Mouse (Mus musculus) midbrain, embryonic 15.5 days (tissue): ENCODE data around the gene Cdc42ep3. TPM values are rescaled to one million over a fixed set of nuclear protein-coding genes. Genes with fewer than 3 reads are reported as not detected.

ENCODE experiments used
- ATAC-seq: fragments of 200-750 bp; cut with Nextera tagmentation; replicated peaks from 2 replicates; pipeline ENCODE4 v1.8.0; 2017; ENCODE audit warnings: moderate TSS enrichment
- H3K27ac ChIP-seq: fragments of 300-500 bp; sonication (generic); 2 replicates; pipeline ENCODE4 v1.5.1; 2015; ENCODE audit warnings: mild to moderate bottlenecking, inconsistent platforms
- H3K27me3 ChIP-seq: fragments of 300-500 bp; sonication (generic); replicated peaks from 2 replicates; pipeline ENCODE4 v1.6.1; 2015; ENCODE audit warnings: inconsistent platforms
- H3K36me3 ChIP-seq: fragments of 300-500 bp; sonication (generic); replicated peaks from 2 replicates; pipeline ENCODE4 v1.6.1; 2015; ENCODE audit warnings: inconsistent platforms
- H3K4me1 ChIP-seq: fragments of 300-500 bp; sonication (generic); 2 replicates; pipeline ENCODE4 v1.6.1; 2015; ENCODE audit warnings: inconsistent platforms
- H3K4me2 ChIP-seq: fragments of 300-500 bp; sonication (generic); 2 replicates; pipeline ENCODE4 v1.6.1; 2015; ENCODE audit warnings: inconsistent platforms, mild to moderate bottlenecking, moderate library complexity
- H3K4me3 ChIP-seq: fragments of 300-500 bp; sonication (generic); 2 replicates; pipeline ENCODE4 v1.5.1; 2015; ENCODE audit warnings: mild to moderate bottlenecking, inconsistent platforms
- H3K9ac ChIP-seq: fragments of 300-500 bp; sonication (generic); 2 replicates; pipeline ENCODE4 v1.6.1; 2015; ENCODE audit warnings: mild to moderate bottlenecking, inconsistent platforms
- H3K9me3 ChIP-seq: fragments of 300-500 bp; sonication (generic); 2 replicates; pipeline ENCODE4 v1.6.1; 2016; ENCODE audit warnings: inconsistent platforms
- WGBS: fragments of 180-500 bp; shearing (Covaris S2); methylation state at CpG from one replicate; pipeline ENCODE4 v1.1.7; 2015; ENCODE audit warnings: mixed read lengths; 5-methylcytosine and 5-hydroxymethylcytosine counted together
- polyA plus RNA-seq: library from polyadenylated mRNA; unstranded; fragments of >200 nt; fragmentation: Nextera tagmentation; extraction: Ambion mirVana; gene quantifications from 2 replicates; pipeline ENCODE4 v1.2.1, GENCODE M21; 2015

The Cdc42ep3 gene
- polyA plus RNA-seq, 1 experiment from 2014 or later, result 48.5 TPM

DNA sequence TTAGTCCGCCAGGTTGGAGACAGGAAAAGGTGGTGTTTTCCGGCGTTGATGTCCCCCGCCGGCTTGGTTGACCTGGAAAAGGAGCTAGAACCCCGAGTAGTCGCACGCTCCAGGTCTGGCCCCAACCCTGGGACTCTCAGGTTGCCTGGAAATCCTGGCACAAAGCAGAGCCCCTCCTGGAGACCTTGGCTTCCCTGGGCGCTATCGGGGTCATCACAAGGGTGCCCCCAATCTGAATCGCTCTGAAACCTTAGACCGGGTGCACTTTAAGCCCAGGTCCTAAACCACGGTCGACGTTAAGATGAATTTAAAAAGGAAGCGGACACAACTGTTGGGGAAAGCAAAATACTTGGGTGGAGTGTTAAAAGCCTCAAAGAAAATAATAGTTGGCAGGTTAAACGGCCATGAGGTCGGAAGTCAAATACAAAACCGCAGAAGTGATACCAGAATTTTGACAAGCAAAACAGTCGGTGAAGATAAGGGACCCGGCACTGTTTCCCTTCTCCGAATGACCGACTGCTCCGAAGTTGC is 1.2 kb upstream of the Cdc42ep3 start:
- H3K4me1 ChIP-seq, result peaks cover 29% of the 10 kb centered on the region
- H3K4me3 ChIP-seq, result peak overlapping the region; percentile 85
- peak overlapping the region; percentile 95 for H3K27ac ChIP-seq
- 0 out of 2 replicates have a peak, but pooled peaks cover 4% of the 10 kb centered on the region for H3K27me3 ChIP-seq
- peak overlapping the region; percentile 81 for H3K9ac ChIP-seq
- no peaks in the 10 kb centered on the region for H3K9me3 ChIP-seq
- no peaks in the 10 kb centered on the region for H3K36me3 ChIP-seq
- H3K4me2 ChIP-seq, result peak overlapping the region; percentile 81
- peak; percentile 57 for ATAC-seq
- WGBS, result 8% methylated on average over 24 of the region's 24 CpGs

DNA sequence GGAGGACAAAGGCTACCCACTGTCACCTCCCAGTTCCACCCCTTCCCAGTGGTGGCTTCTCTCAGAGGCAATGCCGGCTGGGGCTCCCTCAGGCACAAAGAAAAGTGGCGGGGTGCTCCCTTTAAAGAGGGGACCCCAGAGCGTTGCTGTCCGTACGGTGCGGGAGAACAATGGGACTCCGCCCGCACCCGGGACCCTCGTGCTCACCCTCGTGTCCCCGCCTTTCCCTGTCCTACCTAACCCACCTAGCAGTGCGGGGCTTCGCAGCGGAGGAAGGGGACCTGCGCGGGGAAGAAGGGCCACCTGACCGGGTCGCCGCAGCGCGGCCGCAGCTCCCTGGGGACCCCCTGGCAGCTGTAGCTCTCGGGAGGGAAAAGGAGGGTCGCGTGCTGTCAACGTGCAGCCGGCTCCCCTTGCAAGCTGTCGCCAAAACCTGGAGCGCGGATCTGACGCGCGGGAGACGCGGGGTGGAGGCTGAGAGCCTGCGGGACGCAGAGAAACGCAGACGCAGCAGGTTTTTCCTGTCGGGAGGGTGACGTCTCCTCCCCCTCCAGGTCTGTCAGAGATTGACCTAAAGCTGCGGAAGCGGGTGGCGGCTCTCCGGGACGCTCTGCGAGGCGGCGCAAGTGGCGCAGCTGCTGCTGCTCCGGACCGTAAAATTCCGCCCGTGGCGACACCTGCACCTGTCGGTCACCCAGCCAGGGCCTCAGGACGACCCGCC is 540 bp upstream of the Cdc42ep3 start:
- H3K27me3 ChIP-seq, result 0 out of 2 replicates have a peak, but pooled peaks cover 4% of the 10 kb centered on the region
- ATAC-seq, result peak; percentile 87
- H3K9ac ChIP-seq, result peak overlapping the region; percentile 81
- no peaks in the 10 kb centered on the region for H3K36me3 ChIP-seq
- no peaks in the 10 kb centered on the region for H3K9me3 ChIP-seq
- peak overlapping the region; percentile 85 for H3K4me3 ChIP-seq
- under 1% methylated on average over 58 of the region's 59 CpGs for WGBS
- peaks cover 35% of the 10 kb centered on the region for H3K4me1 ChIP-seq
- H3K27ac ChIP-seq, result peak overlapping the region; percentile 95
- H3K4me2 ChIP-seq, result peak overlapping the region; percentile 81

DNA sequence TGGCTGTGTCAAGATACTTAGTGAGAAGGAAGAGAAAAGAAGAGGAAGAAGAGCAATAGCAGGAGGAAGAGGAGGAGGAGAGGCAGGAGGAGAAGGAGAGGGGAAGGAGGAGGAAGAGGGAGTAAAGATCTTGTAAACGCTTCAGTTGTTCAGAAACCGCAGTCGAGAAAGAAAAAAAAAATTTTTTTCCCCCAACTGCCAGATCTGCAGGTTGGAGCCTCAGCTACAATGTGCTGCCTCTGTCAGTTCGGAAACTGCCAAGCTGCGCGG is 782 bp downstream of the Cdc42ep3 start:
- Histone ChIP-seq H3K4me1 (peaks cover 41% of the 10 kb centered on the region), H3K4me2 (peak overlapping the region; percentile 81), H3K9ac (peak overlapping the region; percentile 81), H3K4me3 (peak overlapping the region; percentile 85), H3K9me3 (no peaks in the 10 kb centered on the region), H3K36me3 (no peaks in the 10 kb centered on the region), H3K27me3 (0 out of 2 replicates have a peak, but pooled peaks cover 4% of the 10 kb centered on the region), H3K27ac (peak overlapping the region; percentile 95)
- under 1% methylated on average over 6 of the region's 6 CpGs for WGBS
- no peak for ATAC-seq

DNA sequence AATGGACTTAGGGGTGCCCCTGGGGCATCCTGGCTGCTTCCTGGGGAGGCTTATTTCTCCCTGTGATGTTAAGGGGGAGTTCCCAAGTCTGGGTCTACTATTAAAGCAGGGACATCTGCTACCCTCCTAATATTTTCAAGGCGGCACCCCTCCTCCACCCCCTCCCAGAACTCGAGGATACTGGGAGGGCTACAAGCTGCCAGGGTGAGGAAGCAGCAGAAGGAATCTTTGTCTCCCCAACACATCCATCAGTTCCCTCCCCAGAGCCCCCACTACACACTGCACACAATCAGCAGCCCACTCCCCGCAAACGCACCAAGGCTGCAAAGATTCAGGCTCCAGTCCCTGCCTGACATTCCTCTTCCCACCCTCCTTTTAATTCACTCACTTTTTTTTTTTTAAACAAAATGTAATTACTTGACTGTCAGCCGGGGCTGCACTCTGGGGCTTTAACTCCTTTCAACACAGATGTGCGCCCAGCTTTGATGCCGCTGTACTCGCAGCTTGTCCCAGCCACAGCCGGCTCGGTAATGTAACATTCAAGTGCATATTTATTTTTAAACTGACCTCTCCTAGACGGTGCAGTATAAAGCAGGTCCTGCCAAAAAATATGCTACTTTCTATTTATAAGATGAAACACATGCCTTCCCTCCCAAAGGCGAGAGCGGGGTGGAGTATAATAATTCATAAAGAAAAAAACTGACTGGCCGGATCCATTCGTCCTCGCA is 1.3 kb downstream of the Cdc42ep3 start:
- H3K4me3 ChIP-seq, result peak overlapping the region; percentile 85
- peaks cover 41% of the 10 kb centered on the region for H3K4me1 ChIP-seq
- peak overlapping the region; percentile 81 for H3K9ac ChIP-seq
- 3% methylated on average over 16 of the region's 16 CpGs for WGBS
- peak overlapping the region; percentile 81 for H3K4me2 ChIP-seq
- H3K9me3 ChIP-seq, result no peaks in the 10 kb centered on the region
- peak overlapping the region; percentile 95 for H3K27ac ChIP-seq
- H3K36me3 ChIP-seq, result no peaks in the 10 kb centered on the region
- ATAC-seq, result no peak
- 0 out of 2 replicates have a peak, but pooled peaks cover 4% of the 10 kb centered on the region for H3K27me3 ChIP-seq

DNA sequence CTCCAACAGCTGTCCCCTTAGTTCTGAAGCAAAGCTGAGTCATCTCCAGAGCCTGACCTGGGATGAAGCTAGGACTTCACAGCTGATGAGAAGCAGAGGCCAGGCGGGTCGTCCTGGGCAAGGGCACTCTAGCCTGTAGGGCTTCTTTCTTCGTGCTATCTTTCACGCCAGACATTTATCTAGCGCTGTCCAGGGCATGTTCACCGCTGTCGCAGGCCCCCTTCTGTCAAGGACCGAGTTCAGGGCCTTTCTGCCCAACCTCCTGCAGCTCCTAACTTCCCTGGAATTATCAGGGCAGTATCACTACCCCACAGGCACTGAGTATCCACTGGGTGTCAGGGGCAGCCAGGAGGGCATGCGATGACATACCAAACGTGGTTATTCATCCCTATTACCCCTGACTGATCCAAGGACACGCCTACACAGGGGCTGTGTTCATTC is 4.1 kb downstream of the Cdc42ep3 start:
- H3K4me1 ChIP-seq, result peaks cover 35% of the 10 kb centered on the region
- 87% methylated on average over 11 of the region's 11 CpGs for WGBS

DNA sequence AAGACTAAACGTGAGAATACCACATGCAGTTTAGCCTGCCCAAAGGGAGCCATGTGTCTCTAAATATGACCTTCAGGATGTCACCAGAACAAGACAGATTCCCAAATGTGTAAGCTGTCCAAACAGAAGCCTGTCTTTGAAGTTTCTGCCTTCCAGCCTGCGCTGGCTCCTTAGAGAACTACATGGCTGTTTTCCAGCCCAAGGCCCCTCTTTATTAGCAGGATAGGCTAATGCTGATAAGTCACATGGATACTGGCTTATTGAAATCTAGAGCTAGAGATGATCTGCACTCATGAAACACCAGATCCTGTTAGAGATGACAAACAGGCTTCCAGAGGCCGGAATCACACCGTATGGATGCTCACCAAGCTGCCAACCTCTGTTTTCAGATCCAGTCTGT is 5.5 kb downstream of the Cdc42ep3 start:
- Histone ChIP-seq H3K36me3 (no peaks in the 10 kb centered on the region), H3K9ac (no peak overlapping the region), H3K27ac (no peak overlapping the region), H3K9me3 (no peaks in the 10 kb centered on the region), H3K4me1 (peaks cover 35% of the 10 kb centered on the region), H3K27me3 (no peaks in the 10 kb centered on the region), H3K4me2 (no peak overlapping the region), H3K4me3 (no peak overlapping the region)
- no peak for ATAC-seq
- WGBS, result 80% methylated on average over 4 of the region's 4 CpGs

More for the DNA sequence above, 4.1 kb downstream of the Cdc42ep3 start:
- H3K9ac ChIP-seq, result no peak overlapping the region
- no peaks in the 10 kb centered on the region for H3K27me3 ChIP-seq
- no peaks in the 10 kb centered on the region for H3K36me3 ChIP-seq
- ATAC-seq, result no peak
- H3K4me2 ChIP-seq, result no peak overlapping the region
- H3K9me3 ChIP-seq, result no peaks in the 10 kb centered on the region
- H3K27ac ChIP-seq, result no peak overlapping the region
- no peak overlapping the region for H3K4me3 ChIP-seq

DNA sequence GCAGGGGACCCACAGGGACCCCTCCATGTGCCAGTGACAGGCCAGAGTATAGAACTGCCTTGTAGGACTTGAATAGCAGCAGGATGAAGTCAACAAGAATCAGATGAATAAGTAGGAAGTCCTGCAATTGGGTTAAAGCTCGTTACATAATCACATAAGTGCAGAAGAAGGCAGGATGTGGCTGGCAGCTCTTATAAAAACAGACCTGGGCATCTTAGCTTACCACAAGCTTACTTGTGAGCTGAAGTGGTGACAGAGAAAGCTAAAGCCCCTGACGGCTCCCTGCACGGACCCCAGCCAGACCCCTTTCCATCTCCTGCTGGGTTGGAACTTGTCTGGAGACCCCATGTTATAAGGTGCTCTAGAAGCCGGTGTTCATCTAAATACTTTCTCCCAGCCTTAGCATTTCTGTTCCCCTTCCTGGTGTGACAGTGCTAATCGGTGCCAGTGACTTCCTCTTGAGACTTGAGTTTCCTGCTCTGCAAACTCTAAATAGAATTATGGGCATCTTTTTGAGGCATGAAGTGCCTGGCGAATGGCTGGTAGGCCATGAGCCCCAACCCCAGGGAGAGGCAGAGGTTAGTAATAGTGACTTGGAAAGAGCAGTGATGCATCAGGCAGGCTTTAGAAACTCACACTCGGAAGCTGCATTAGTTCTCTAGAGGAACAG is 6.8 kb downstream of the Cdc42ep3 start:
- no peak overlapping the region for H3K9ac ChIP-seq
- no peak overlapping the region for H3K27ac ChIP-seq
- no peaks in the 10 kb centered on the region for H3K36me3 ChIP-seq
- no peak overlapping the region for H3K4me3 ChIP-seq
- H3K4me1 ChIP-seq, result peaks cover 29% of the 10 kb centered on the region
- H3K4me2 ChIP-seq, result no peak overlapping the region
- WGBS, result 84% methylated on average over 7 of the region's 7 CpGs
- no peak for ATAC-seq
- no peaks in the 10 kb centered on the region for H3K27me3 ChIP-seq
- H3K9me3 ChIP-seq, result no peaks in the 10 kb centered on the region

DNA sequence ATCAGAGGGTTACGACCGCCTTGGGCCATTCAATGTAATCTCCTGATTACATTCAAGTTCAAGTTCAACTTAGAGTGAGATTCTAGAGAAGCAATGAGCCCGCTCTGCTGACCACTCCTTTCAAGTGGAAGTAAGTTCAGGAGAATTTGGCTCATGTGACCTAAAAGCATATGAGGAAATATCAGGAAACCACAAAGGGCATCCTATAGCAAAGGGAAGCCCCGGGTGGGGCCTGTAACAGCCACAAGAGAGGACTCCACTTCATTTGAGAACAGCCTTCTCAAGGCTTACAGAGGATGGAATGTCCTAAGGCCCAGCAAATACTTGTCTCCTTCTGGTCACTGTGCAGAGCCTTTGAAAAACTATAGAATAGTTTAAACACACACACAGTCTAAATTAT is 7.6 kb downstream of the Cdc42ep3 start:
- no peaks in the 10 kb centered on the region for H3K36me3 ChIP-seq
- no peak overlapping the region for H3K9ac ChIP-seq
- H3K27me3 ChIP-seq, result no peaks in the 10 kb centered on the region
- no peak for ATAC-seq
- H3K4me3 ChIP-seq, result no peak overlapping the region
- 92% methylated on average over 4 of the region's 4 CpGs for WGBS
- H3K27ac ChIP-seq, result no peak overlapping the region
- no peak overlapping the region for H3K4me2 ChIP-seq
- H3K9me3 ChIP-seq, result no peaks in the 10 kb centered on the region
- peaks cover 22% of the 10 kb centered on the region for H3K4me1 ChIP-seq

DNA sequence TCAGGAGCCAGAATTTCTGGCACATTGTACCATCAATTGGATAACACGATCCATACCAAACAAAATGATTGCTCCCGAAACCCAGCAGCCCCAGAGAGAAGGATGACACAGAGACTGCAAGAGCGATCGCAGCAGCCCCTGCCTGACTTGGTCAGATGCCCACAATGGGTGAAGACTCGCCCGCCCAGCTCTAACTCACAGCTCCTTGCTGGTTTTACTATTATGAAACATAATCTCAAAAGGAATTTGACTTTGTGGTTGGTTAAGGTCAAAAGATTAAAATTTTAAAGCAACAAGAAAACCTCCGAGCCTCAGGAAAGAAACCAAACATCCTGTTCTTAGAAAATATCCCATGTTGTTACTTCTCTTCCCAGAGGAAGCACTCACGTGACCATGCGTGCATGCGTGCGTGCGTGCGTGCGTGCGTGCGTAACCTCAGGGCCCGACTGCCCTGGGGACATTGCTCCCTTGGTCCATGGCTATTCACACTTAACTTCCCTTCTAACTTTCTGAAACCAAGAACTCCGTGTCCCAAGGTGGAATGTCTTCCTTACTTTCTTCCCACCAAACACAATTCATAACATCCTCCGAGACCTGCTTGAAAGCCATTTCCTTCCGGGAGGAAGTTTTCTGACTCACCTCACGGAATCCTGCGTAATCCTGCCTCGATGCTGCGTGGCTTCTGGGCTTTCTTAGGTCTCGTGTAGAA is 9.7 kb downstream of the Cdc42ep3 start:
- WGBS, result 93% methylated on average over 25 of the region's 25 CpGs
- no peak overlapping the region for H3K9ac ChIP-seq

DNA sequence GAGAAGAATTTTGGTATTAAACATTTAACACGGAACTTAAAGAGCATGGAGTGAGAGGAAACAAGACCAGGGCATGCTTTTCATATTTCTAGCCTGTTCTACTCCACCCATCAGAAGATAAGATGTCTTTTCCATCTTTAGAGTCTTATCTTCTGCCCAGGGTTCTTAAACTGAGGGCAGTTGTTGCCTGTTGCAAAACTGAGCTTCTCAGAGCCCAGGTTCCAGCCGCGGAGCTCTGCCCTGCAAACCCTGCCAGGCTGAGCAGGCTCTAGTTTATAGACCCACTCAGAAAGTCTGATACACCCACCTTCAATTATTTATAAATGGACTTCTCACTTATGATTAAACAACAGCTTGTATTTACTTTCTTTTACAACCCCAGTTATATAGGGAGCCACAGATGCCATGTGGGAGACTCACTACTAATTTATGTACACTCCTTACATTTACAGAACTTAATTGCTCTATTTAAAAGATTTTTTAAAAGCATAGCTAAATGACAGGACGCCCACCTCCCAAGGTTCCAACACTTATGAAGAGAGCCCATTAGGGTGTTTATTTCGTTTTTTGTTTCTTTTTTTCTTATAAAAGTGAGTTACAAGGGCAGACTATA is 11.5 kb downstream of the Cdc42ep3 start:
- Histone ChIP-seq H3K4me1 (no peaks in the 10 kb centered on the region), H3K27me3 (no peaks in the 10 kb centered on the region), H3K27ac (no peak overlapping the region), H3K4me3 (no peak overlapping the region), H3K4me2 (no peak overlapping the region), H3K9ac (no peak overlapping the region), H3K9me3 (no peaks in the 10 kb centered on the region), H3K36me3 (no peaks in the 10 kb centered on the region)
- 69% methylated on average over 5 of the region's 5 CpGs for WGBS
- ATAC-seq, result no peak

More for the DNA sequence above, 9.7 kb downstream of the Cdc42ep3 start:
- Histone ChIP-seq H3K9me3 (no peaks in the 10 kb centered on the region), H3K27ac (no peak overlapping the region), H3K4me3 (no peak overlapping the region), H3K36me3 (no peaks in the 10 kb centered on the region), H3K27me3 (no peaks in the 10 kb centered on the region), H3K4me2 (no peak overlapping the region), H3K4me1 (peaks cover 6% of the 10 kb centered on the region; the same call in 1 of the 2 replicates)
- ATAC-seq, result no peak

DNA sequence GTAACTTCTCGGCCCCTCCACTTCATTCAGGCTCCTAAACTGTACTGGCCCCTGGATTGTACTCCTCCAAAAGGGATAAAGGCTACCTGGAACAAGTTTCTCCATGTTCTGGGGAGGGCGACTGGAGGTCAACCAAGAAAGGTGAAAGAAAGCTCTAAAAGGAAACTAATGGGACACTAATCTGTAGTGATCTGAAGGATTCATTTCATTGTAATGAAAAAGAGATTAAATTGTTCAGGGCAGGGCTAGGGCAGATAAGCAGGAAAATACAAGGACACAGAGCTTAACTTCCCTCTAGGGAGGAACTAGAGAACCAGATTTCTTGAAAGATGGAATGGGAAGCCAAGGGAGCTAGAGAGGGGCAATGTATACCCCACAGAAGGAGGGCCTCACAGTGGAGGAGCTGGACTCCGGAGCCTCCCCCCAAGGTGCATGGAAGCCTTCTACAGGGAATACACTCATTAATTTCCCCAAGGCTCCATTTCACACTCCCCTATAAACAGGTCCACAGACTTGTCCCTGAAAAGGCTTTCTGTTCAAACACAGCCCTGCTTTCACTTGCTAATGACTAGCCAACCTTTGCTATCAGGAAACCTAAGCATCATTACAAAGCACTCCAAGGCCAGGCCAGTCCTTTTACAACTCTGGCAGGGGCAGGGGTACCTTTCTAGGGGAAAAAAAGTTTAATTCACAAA is 12.1 kb downstream of the Cdc42ep3 start:
- Histone ChIP-seq H3K27ac (no peak overlapping the region), H3K4me3 (no peak overlapping the region), H3K9ac (no peak overlapping the region), H3K27me3 (no peaks in the 10 kb centered on the region), H3K4me1 (no peaks in the 10 kb centered on the region), H3K36me3 (no peaks in the 10 kb centered on the region), H3K9me3 (no peaks in the 10 kb centered on the region), H3K4me2 (no peak overlapping the region)
- ATAC-seq, result no peak
- 47% methylated on average over 3 of the region's 3 CpGs for WGBS
